9 mouse cellular contexts compared by ENCODE assay signal in the genomic region with DNA sequence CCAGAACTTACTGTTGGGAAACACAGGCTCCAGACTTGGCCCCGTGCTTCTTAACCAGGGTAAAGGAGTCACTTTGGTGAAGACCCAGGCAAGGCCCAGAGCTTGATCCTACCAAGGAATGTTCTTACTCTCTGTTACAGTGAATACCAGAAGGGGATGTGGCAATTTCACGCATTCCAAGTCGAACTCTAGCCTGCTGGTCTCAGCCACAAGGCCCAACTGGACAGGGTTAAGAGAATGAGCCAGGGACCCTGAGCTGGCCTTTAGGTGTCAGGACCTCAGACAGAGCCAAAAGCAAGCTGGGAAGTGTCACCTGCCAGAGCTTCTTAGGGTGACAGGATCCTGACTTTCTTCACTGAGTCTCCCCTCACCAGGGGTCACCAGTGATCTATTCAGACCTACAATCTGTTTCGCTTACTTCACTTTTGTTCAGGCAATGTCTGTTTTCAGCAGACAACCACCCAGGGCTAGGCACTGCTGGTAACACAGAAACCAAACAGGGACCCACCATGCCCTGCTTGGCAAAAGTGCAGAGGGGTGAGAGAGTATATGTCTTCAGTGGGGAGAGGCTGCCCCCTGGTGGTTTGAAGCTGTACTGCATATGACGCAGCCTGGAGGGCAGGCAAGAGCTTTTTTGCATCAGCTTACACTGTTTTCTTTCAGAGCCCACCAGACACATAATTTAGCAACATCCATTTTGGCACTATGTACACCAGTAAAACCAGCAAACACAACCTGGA.
DNase-seq lines count a peak whose midpoint lies in the region; ATAC-seq lines count a peak whose summit lies in the region.
"Had no signal": no experiment of that assay in that cellular context is flagged by ENCODE, and none has a peak within 500 bp of the region (broad histone marks: within the 10 kb centered on the region; RNA-seq: fewer than 3 reads in every experiment).

No protein-coding gene starts in this region.

- no peak overlapping the region for H3K4me2 ChIP-seq in kidney, embryonic 15.5 days
- no peak overlapping the region for H3K4me2 ChIP-seq in forebrain, embryonic 15.5 days (replicated peaks)
- no peak overlapping the region for H3K4me2 ChIP-seq in intestine, embryonic 15.5 days (replicated peaks)
- H3K4me2 ChIP-seq in stomach, embryonic 16.5 days (ENCODE audit: low read depth, low read length), result no peak overlapping the region
- H3K4me2 ChIP-seq: embryonic facial prominence, embryonic 15.5 days had no signal

- no peak overlapping the region for H3K4me3 ChIP-seq in kidney, embryonic 15.5 days (replicated peaks)
- H3K4me3 ChIP-seq in forebrain, embryonic 15.5 days, result no peak overlapping the region
- H3K4me3 ChIP-seq in intestine, embryonic 15.5 days (replicated peaks), result no peak overlapping the region
- H3K4me3 ChIP-seq in limb, embryonic 10.5 days, result no peak overlapping the region
- no peak overlapping the region for H3K4me3 ChIP-seq in stomach, embryonic 16.5 days (replicated peaks; ENCODE audit: low read length)
- H3K4me3 ChIP-seq: embryonic facial prominence, embryonic 15.5 days had no signal

- no peak overlapping the region for H3K9ac ChIP-seq in kidney, embryonic 15.5 days
- H3K9ac ChIP-seq in forebrain, embryonic 15.5 days (replicated peaks), result no peak overlapping the region
- no peak overlapping the region for H3K9ac ChIP-seq in intestine, embryonic 15.5 days
- H3K9ac ChIP-seq in stomach, embryonic 16.5 days (ENCODE audit: low read length), result no peak overlapping the region
- H3K9ac ChIP-seq: embryonic facial prominence, embryonic 15.5 days had no signal

- ATAC-seq in kidney, embryonic 15.5 days (replicated peaks; ENCODE audit: low FRiP score), result no peak
- ATAC-seq in cerebellum, adult (ENCODE audit: insufficient number of reproducible peaks, low FRiP score, low TSS enrichment), result peak; percentile 56; the same call in 1 of the 2 replicates
- peak; percentile 55; the same call in 1 of the 2 replicates for ATAC-seq in forebrain, embryonic 15.5 days (replicated peaks)
- peak; percentile 51; the same call in 1 of the 2 replicates for ATAC-seq in intestine, embryonic 15.5 days
- ATAC-seq in monocyte, adult 5-6 weeks (replicated peaks; ENCODE audit: insufficient number of reproducible peaks, low FRiP score, low TSS enrichment, poor library complexity, severe bottlenecking), result 0 out of 2 replicates have a peak, but pooled peaks have one; percentile 45
- ATAC-seq in stomach, embryonic 16.5 days (ENCODE audit: insufficient read depth, low FRiP score), result peak; percentile 22; the same call in 1 of the 2 replicates

- peak; percentile 17 for DNase-seq in kidney, adult 11 months
- DNase-seq in limb, embryonic 10.5 days (ENCODE audit: low spot score), result peak; percentile 91

- H3K4me1 ChIP-seq in kidney, embryonic 15.5 days, result no peaks in the 10 kb centered on the region
- no peaks in the 10 kb centered on the region for H3K4me1 ChIP-seq in forebrain, embryonic 15.5 days
- no peaks in the 10 kb centered on the region for H3K4me1 ChIP-seq in intestine, embryonic 15.5 days (replicated peaks)
- no peaks in the 10 kb centered on the region for H3K4me1 ChIP-seq in limb, embryonic 10.5 days
- no peaks in the 10 kb centered on the region for H3K4me1 ChIP-seq in stomach, embryonic 16.5 days (ENCODE audit: control insufficient read depth, insufficient read depth, low read length)
- H3K4me1 ChIP-seq: embryonic facial prominence, embryonic 15.5 days had no signal

- H3K27ac ChIP-seq in kidney, embryonic 15.5 days, result no peak overlapping the region
- H3K27ac ChIP-seq in forebrain, embryonic 15.5 days (replicated peaks), result no peak overlapping the region
- H3K27ac ChIP-seq in intestine, embryonic 15.5 days, result no peak overlapping the region
- H3K27ac ChIP-seq in limb, embryonic 10.5 days, result no peak overlapping the region
- H3K27ac ChIP-seq in stomach, embryonic 16.5 days (ENCODE audit: low read length), result no peak overlapping the region
- H3K27ac ChIP-seq: embryonic facial prominence, embryonic 15.5 days had no signal

- WGBS in kidney, embryonic 15.5 days, result 58% methylated on average over 5 of the region's 5 CpGs
- WGBS in forebrain, embryonic 15.5 days, result 53% methylated on average over 5 of the region's 5 CpGs
- 64% methylated on average over 5 of the region's 5 CpGs for WGBS in intestine, embryonic 15.5 days
- WGBS in limb, embryonic 10.5 days, result 61% methylated on average over 5 of the region's 5 CpGs
- 58% methylated on average over 5 of the region's 5 CpGs for WGBS in stomach, embryonic 16.5 days

- no peaks in the 10 kb centered on the region for H3K9me3 ChIP-seq in kidney, embryonic 15.5 days (replicated peaks)
- H3K9me3 ChIP-seq in forebrain, embryonic 15.5 days, result no peaks in the 10 kb centered on the region
- H3K9me3 ChIP-seq in intestine, embryonic 15.5 days, result no peaks in the 10 kb centered on the region
- H3K9me3 ChIP-seq in limb, embryonic 10.5 days (replicated peaks), result no peaks in the 10 kb centered on the region
- no peaks in the 10 kb centered on the region for H3K9me3 ChIP-seq in stomach, embryonic 16.5 days (replicated peaks; ENCODE audit: control insufficient read depth, low read length)
- H3K9me3 ChIP-seq: embryonic facial prominence, embryonic 15.5 days had no signal

- no peaks in the 10 kb centered on the region for H3K36me3 ChIP-seq in kidney, embryonic 15.5 days
- no peaks in the 10 kb centered on the region for H3K36me3 ChIP-seq in forebrain, embryonic 15.5 days
- H3K36me3 ChIP-seq in intestine, embryonic 15.5 days, result no peaks in the 10 kb centered on the region
- H3K36me3 ChIP-seq in limb, embryonic 10.5 days, result no peaks in the 10 kb centered on the region
- H3K36me3 ChIP-seq in stomach, embryonic 16.5 days (ENCODE audit: control insufficient read depth, insufficient read depth, low read length), result no peaks in the 10 kb centered on the region
- H3K36me3 ChIP-seq: embryonic facial prominence, embryonic 15.5 days had no signal

- H3K27me3 ChIP-seq in kidney, embryonic 15.5 days, result peaks cover 40% of the 10 kb centered on the region; the same call in 1 of the 2 replicates
- peaks cover 50% of the 10 kb centered on the region for H3K27me3 ChIP-seq in forebrain, embryonic 15.5 days
- peaks cover 2% of the 10 kb centered on the region; the same call in 1 of the 2 replicates for H3K27me3 ChIP-seq in intestine, embryonic 15.5 days (replicated peaks)
- H3K27me3 ChIP-seq in limb, embryonic 10.5 days (ENCODE audit: low read depth, poor library complexity, severe bottlenecking), result peaks cover 58% of the 10 kb centered on the region
- no peaks in the 10 kb centered on the region for H3K27me3 ChIP-seq in stomach, embryonic 16.5 days (ENCODE audit: control insufficient read depth, insufficient read depth, low read length)
